Comparison of ENCODE assay signal across 8 mouse cellular contexts in the genomic region with DNA sequence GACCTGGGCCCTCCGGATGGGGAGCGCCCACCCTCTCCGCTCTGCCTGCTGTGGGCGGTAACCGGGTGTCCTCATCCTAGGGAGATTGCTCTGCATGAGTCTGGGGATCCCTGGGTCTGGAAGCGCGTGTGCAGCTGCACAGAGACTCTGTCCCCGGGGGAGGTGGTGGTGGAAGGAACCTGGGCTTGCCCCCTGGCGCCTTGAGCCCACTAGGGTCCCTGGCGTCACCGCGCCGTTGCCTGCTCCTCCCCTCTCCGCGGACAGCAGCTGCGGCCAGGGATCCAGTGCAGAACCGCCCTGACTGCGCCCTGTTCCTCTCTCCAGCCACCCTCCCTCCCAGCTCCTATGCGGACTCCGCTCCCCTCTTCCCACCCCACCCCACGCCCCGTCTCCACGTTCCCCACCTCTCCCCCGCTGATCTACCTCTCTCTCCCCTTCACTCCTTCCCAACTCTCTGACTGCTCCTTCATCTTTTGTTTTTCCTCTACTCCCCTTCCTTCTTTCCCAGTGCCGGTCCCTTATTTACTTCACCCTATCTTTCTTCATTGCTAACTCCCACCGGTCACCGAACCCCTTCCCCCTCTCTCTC.
DNase-seq lines count a peak whose midpoint lies in the region; ATAC-seq lines count a peak whose summit lies in the region.

No protein-coding gene starts in this region.

- H3K27ac ChIP-seq in heart, embryonic 10.5 days = peak overlapping the region; percentile 84
- peak overlapping the region; percentile 48; the same call in 1 of the 2 replicates for H3K27ac ChIP-seq in midbrain, embryonic 11.5 days (ENCODE audit: low read depth, low read length)

- peaks cover 19% of the 10 kb centered on the region for H3K4me1 ChIP-seq in heart, embryonic 10.5 days
- H3K4me1 ChIP-seq in midbrain, embryonic 11.5 days (ENCODE audit: control insufficient read depth, insufficient read depth, low read length) = peaks cover 19% of the 10 kb centered on the region

- H3K27me3 ChIP-seq in heart, embryonic 10.5 days (ENCODE audit: insufficient read depth, poor library complexity, severe bottlenecking) = peaks cover 14% of the 10 kb centered on the region
- peaks cover 10% of the 10 kb centered on the region for H3K27me3 ChIP-seq in midbrain, embryonic 11.5 days (ENCODE audit: control insufficient read depth, insufficient read depth, low read length)

- H3K9ac ChIP-seq in midbrain, embryonic 11.5 days (ENCODE audit: low read length) = peak overlapping the region; percentile 72

- H3K36me3 ChIP-seq in heart, embryonic 10.5 days = no peaks in the 10 kb centered on the region
- no peaks in the 10 kb centered on the region for H3K36me3 ChIP-seq in midbrain, embryonic 11.5 days (ENCODE audit: control insufficient read depth, insufficient read depth, low read length)

- peak; percentile 84 for ATAC-seq in midbrain, embryonic 11.5 days (ENCODE audit: low FRiP score)
- ATAC-seq in inflammation-experienced regulatory T-cells, adult 6 months = no peak

- H3K4me2 ChIP-seq in midbrain, embryonic 11.5 days = peak overlapping the region; percentile 96

- H3K4me3 ChIP-seq in heart, embryonic 10.5 days = peak overlapping the region; percentile 72
- peak overlapping the region; percentile 53 for H3K4me3 ChIP-seq in midbrain, embryonic 11.5 days (ENCODE audit: low read depth, low read length)

- H3K9me3 ChIP-seq in heart, embryonic 10.5 days = no peaks in the 10 kb centered on the region
- no peaks in the 10 kb centered on the region for H3K9me3 ChIP-seq in midbrain, embryonic 11.5 days (ENCODE audit: control insufficient read depth, low read length)

- WGBS in heart, embryonic 10.5 days = under 1% methylated on average over 21 of the region's 27 CpGs
- 2% methylated on average over 27 of the region's 27 CpGs for WGBS in midbrain, embryonic 11.5 days

- peak; percentile 23 for DNase-seq in ovary, adult 18-20 months (ENCODE audit: low spot score)
- no peak for DNase-seq in ovary, postnatal 10 days (ENCODE audit: low spot score)
- DNase-seq in embryo, embryonic 11 days = peak; percentile 69
- DNase-seq in heart, embryonic 10.5 days (ENCODE audit: low spot score) = peak; percentile 83
- DNase-seq in kidney, postnatal 14 days = peak; percentile 31
- DNase-seq in midbrain, embryonic 11.5 days (ENCODE audit: low spot score, missing footprints) = peak; percentile 96
- peak; percentile 66 for DNase-seq in testis, postnatal 10 days (ENCODE audit: low spot score)
